Mouse (Mus musculus): ENCODE results near the gene Atg4a-ps. TPM values are rescaled to one million over a fixed set of nuclear protein-coding genes. Genes with fewer than 3 reads are reported as not detected.

The Atg4a-ps gene
- polyA plus RNA-seq, 1 experiment from 2014 or later = 0.38 TPM

DNA sequence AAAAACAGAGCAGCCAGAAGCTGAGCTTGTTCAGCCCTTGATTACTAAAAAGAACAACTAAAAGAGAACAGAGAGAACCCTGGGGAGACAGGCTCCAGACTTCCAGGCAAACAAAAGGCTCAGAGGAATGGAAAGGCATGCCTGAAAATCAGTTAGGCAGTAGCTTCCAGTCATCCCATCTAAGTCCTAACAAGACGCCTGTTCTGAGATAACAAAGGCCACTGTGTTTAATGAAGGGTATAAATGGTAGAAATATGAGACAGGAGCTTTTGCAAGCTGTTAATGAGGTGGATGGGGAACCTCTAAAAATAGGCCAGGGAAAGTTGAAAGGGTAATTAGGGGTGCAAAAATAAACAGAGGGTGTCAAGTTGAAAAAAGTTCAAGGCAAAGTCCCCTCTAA lies 4.5 kb upstream of the Atg4a-ps start:
- no peaks in the 10 kb centered on the region for H3K36me3 ChIP-seq
- H3K27me3 ChIP-seq = no peaks in the 10 kb centered on the region
- no peak overlapping the region for H3K9ac ChIP-seq
- no peak overlapping the region for H3K27ac ChIP-seq
- no peak overlapping the region for H3K4me2 ChIP-seq
- WGBS = 17% methylated on average over 1 of the region's 1 CpGs
- peaks cover 6% of the 10 kb centered on the region; the same call in 1 of the 2 replicates for H3K4me1 ChIP-seq (replicated peaks)
- H3K4me3 ChIP-seq = no peak overlapping the region
- no peaks in the 10 kb centered on the region for H3K9me3 ChIP-seq
- ATAC-seq (ENCODE audit: low FRiP score) = no peak

DNA sequence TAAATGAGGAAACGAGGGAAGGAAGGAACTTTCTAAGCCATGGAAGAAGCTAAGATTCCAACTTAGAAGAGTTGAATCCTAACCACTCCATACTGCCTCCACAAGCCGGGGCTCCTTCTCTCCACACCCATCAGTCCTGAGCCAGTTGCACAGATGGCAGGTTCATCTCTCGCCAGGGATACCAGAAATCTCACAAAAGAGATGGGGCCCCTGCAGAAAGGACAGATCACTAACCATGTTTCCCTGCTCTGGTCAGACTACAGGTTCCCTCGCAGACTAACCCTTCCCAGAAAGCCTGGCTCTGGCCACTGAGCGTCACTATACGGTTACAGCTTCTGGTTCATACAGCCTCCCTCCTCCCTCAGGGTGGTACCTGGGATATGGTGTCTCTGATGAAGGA lies 3.8 kb upstream of the Atg4a-ps start:
- ATAC-seq (ENCODE audit: low FRiP score) = no peak
- H3K27me3 ChIP-seq = no peaks in the 10 kb centered on the region
- H3K4me3 ChIP-seq = no peak overlapping the region
- no peak overlapping the region for H3K27ac ChIP-seq
- H3K9ac ChIP-seq = no peak overlapping the region
- peaks cover 6% of the 10 kb centered on the region; the same call in 1 of the 2 replicates for H3K4me1 ChIP-seq (replicated peaks)
- H3K4me2 ChIP-seq = no peak overlapping the region
- H3K9me3 ChIP-seq = no peaks in the 10 kb centered on the region
- H3K36me3 ChIP-seq = no peaks in the 10 kb centered on the region
- 83% methylated on average over 6 of the region's 6 CpGs for WGBS

DNA sequence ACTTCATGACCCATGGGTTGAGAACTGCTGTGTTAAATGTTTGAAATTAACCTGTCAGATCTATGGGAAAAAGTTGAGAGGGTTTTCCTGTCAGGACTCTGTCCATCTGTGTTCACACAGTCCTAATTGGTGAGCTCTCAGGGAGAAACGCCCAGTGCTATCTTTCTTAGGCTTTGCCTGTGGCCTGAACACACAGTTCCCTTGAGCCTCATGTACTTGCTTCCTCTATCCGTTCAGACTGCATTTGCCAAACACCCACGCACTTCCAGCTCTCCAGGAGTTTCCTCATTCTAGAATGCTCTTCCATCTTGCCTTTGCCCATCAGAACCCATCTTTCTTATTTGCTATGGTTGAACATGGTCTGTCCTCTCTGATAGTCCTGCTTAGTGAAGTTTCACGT lies 2.6 kb upstream of the Atg4a-ps start:
- Histone ChIP-seq H3K4me3 (no peak overlapping the region), H3K4me2 (no peak overlapping the region), H3K27ac (no peak overlapping the region), H3K36me3 (no peaks in the 10 kb centered on the region), H3K9me3 (no peaks in the 10 kb centered on the region), H3K27me3 (no peaks in the 10 kb centered on the region), H3K4me1 (replicated peaks) (peaks cover 6% of the 10 kb centered on the region; the same call in 1 of the 2 replicates), H3K9ac (no peak overlapping the region)
- ATAC-seq (ENCODE audit: low FRiP score) = no peak
- WGBS = 89% methylated on average over 4 of the region's 4 CpGs

DNA sequence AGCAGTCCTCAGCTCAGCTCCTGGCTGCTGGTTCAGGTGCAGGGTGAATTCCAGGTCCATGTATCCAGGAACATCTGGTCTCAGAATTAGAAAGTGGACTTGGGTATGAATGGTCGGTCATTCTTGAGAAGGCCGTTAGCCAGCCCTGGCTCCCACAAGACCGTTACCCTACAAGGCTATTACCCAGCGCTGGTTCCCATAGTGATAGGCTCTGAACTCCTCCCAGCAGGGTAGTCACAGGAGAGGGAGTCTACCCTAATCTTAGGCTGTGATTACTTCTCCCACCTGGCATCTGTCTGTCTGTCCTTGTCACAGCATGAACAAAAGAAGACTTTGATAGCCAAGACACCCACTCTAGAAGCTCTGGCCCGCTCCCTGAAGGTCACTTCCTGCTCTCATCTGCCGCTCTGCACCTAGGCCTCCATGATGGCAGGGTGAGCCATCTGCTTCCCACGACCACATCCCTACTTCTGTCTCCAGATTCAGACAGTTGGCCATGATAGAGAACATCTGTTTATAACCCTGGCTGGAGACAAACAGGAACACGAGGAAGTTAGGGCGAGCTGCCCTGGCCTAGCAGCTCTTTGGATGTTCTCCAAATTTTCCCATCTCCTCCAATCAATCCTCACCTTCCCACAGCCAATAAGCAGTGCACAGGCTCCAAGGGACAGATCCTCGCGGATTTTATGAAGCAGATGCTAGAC lies 1.4 kb upstream of the Atg4a-ps start:
- Histone ChIP-seq H3K9ac (no peak overlapping the region), H3K36me3 (no peaks in the 10 kb centered on the region), H3K4me1 (replicated peaks) (peaks cover 5% of the 10 kb centered on the region; the same call in 1 of the 2 replicates), H3K4me3 (no peak overlapping the region), H3K27me3 (no peaks in the 10 kb centered on the region), H3K4me2 (no peak overlapping the region), H3K9me3 (no peaks in the 10 kb centered on the region), H3K27ac (no peak overlapping the region)
- WGBS = 86% methylated on average over 11 of the region's 11 CpGs
- no peak for ATAC-seq (ENCODE audit: low FRiP score)

DNA sequence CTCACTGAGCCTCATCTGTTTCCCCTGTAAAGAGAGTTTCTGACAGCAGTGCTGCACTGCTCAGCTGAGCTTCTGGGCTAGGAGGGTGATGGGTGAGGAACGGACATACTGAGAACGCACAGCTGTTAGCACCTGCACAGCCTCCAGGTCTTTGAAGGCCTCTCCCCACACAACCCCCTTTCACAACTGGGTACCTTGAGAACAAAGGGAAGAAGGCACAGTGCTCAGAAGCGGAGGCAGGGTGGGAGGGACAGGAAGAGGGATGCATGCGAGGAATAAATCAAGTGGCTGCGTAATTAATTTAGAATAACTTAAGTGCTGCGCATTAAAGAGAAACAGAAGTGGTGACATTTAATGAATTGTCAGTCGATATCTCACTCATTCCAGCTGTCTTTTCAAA lies 4.6 kb downstream of the Atg4a-ps start:
- no peak overlapping the region for H3K4me2 ChIP-seq
- no peaks in the 10 kb centered on the region for H3K9me3 ChIP-seq
- H3K4me3 ChIP-seq = no peak overlapping the region
- no peaks in the 10 kb centered on the region for H3K27me3 ChIP-seq
- H3K36me3 ChIP-seq = no peaks in the 10 kb centered on the region
- peak overlapping the region; percentile 14; the same call in 1 of the 2 replicates for H3K27ac ChIP-seq
- 30% methylated on average over 7 of the region's 7 CpGs for WGBS
- peak; percentile 32 for ATAC-seq (ENCODE audit: low FRiP score)
- H3K4me1 ChIP-seq (replicated peaks) = peaks cover 6% of the 10 kb centered on the region
- no peak overlapping the region for H3K9ac ChIP-seq

DNA sequence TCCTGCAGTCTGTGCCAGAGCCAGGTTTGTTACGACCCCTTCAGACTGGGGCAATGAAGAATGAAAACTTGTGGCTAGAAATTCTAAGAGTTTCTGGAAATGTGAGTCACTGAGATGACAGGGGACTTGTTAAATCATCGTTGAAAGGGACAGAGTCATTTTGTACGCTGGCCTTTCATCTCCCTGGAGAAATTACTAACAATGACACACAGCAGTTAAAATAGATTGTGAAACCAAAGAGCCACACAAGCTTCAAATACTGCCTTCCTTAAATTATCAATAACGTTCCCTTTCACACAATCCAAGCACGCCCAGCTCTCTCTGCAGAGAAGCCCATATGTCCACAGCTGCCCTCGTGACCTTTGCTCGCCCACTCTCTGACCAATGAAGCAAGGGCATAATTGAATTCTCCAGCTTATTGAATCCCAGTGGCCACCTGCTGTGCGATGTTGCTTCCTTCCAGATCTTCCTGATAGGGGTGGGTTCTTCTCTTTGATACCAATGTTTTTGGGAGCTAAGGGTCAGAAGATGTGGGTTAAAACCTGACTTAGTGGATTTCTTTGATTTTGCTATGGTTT lies 5.6 kb downstream of the Atg4a-ps start:
- ATAC-seq (ENCODE audit: low FRiP score) = no peak
- Histone ChIP-seq H3K9me3 (no peaks in the 10 kb centered on the region), H3K4me3 (no peak overlapping the region), H3K4me2 (no peak overlapping the region), H3K27me3 (no peaks in the 10 kb centered on the region), H3K9ac (no peak overlapping the region), H3K4me1 (replicated peaks) (peaks cover 6% of the 10 kb centered on the region), H3K36me3 (no peaks in the 10 kb centered on the region), H3K27ac (no peak overlapping the region)
- WGBS = 10% methylated on average over 8 of the region's 8 CpGs

DNA sequence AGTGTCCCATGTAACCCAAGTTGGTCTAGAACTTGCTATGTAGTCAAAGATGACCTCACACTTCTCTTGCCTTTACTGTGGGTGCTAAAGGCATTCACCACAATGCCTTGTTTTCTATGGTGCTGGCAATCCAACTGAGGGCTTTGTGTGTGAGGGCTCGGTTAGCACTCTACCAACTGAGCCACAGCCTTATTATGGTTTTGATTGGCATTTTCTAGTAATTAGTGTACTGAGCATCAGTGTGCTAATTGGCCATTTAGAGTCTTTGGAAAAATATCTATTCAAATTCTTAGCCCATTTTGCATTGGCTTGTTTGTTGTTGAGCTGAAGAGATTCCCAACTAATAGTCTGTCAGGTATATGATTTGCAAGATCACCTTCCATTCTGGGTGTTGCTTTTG lies 8.2 kb downstream of the Atg4a-ps start:
- H3K9ac ChIP-seq = no peak overlapping the region
- H3K4me2 ChIP-seq = no peak overlapping the region
- H3K9me3 ChIP-seq = no peaks in the 10 kb centered on the region
- WGBS = 80% methylated on average over 1 of the region's 1 CpGs
- no peak overlapping the region for H3K4me3 ChIP-seq
- no peak overlapping the region for H3K27ac ChIP-seq
- ATAC-seq (ENCODE audit: low FRiP score) = no peak
- no peaks in the 10 kb centered on the region for H3K27me3 ChIP-seq
- peaks cover 9% of the 10 kb centered on the region for H3K4me1 ChIP-seq (replicated peaks)
- no peaks in the 10 kb centered on the region for H3K36me3 ChIP-seq

DNA sequence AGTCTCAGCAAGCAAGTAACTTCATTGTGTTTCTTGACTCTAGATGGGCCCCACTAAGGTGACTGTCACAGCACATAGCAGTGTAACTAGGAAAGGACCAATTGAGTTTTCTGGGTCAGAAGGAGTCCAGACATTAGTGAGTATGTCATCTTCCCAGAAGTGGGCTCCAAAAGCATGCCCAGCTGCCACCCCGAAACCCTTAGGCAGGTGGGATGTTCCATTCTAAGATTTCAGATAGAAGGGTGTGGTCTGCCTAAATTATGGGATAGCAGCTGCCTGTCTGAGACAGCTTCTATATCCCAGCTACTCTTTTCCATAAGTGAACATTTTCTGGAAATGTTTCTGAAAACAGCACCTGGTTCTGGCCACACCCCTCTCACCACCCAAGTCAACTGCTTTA lies 11.6 kb downstream of the Atg4a-ps start:
- Histone ChIP-seq H3K4me3 (no peak overlapping the region), H3K4me2 (no peak overlapping the region), H3K27me3 (no peaks in the 10 kb centered on the region), H3K36me3 (no peaks in the 10 kb centered on the region), H3K9ac (no peak overlapping the region), H3K9me3 (no peaks in the 10 kb centered on the region), H3K4me1 (replicated peaks) (peaks cover 10% of the 10 kb centered on the region; the same call in 1 of the 2 replicates), H3K27ac (no peak overlapping the region)
- ATAC-seq (ENCODE audit: low FRiP score) = no peak
- 96% methylated on average over 1 of the region's 1 CpGs for WGBS

DNA sequence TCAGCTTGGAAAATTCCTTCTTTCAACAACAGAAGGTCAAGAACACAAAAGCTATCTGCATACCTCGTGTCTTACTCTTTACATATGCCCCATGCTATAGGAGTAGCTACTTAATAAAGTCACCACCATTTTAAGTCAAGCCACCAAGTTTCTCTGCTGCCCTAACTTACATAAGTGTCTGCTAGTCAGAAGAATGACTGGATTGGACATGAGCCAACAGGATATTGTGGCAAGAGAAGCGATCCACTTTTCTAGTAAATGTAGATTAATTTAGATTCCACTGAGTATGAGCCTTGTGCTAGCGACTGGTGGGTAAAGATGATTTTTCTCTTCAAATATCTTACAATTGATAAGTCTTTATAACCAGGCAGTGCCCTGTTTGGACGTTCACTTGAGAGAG lies 12.0 kb downstream of the Atg4a-ps start:
- Histone ChIP-seq H3K9me3 (no peaks in the 10 kb centered on the region), H3K9ac (no peak overlapping the region), H3K27ac (no peak overlapping the region), H3K36me3 (no peaks in the 10 kb centered on the region), H3K4me1 (replicated peaks) (peaks cover 10% of the 10 kb centered on the region; the same call in 1 of the 2 replicates), H3K27me3 (no peaks in the 10 kb centered on the region), H3K4me2 (no peak overlapping the region), H3K4me3 (no peak overlapping the region)
- no peak for ATAC-seq (ENCODE audit: low FRiP score)
- 74% methylated on average over 4 of the region's 4 CpGs for WGBS

DNA sequence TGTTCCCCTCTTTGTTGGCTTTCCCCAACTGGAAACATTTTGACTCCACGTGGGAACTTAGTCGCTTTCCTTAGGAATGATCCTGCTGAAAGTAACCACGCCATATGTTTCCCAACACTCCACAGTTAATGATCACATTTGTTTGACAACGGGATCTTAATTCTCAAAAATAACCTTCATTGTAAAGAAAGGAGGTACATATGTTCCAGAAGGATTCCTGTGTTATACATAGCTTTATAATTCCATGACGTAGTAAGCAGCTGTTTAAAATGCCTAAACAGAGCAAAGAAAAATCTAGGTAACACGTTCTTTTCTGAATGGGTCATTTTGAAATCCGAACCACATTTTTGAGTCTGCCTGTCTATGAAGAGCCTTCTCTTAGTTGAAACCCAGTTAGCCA lies 12.7 kb downstream of the Atg4a-ps start:
- Histone ChIP-seq H3K9me3 (no peaks in the 10 kb centered on the region), H3K4me1 (replicated peaks) (peaks cover 10% of the 10 kb centered on the region; the same call in 1 of the 2 replicates), H3K27ac (no peak overlapping the region), H3K9ac (no peak overlapping the region), H3K36me3 (no peaks in the 10 kb centered on the region), H3K4me2 (no peak overlapping the region), H3K4me3 (no peak overlapping the region), H3K27me3 (no peaks in the 10 kb centered on the region)
- WGBS = 91% methylated on average over 7 of the region's 7 CpGs
- no peak for ATAC-seq (ENCODE audit: low FRiP score)

DNA sequence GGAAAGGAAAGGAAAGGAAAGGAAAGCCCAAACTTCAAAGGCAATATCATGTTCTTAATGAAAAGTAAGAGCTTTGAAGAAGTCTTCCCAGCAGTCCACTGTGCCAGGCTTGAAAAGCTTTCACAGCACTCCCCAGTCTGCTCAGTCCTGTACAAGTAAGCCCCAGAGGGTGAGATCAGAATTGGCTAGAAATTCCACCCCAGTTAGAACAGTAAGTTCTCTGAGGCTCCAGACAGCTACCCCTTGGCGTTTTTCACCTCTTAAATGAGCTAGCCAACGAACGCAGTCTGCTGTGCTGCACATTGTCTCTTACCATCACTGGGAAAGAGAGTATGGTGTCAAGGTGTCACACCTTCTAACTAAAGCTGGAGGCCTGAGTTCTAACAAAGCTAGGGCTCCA lies 18.2 kb downstream of the Atg4a-ps start:
- H3K4me3 ChIP-seq = no peak overlapping the region
- WGBS = 93% methylated on average over 3 of the region's 3 CpGs
- H3K4me2 ChIP-seq = no peak overlapping the region
- H3K36me3 ChIP-seq = peaks cover 8% of the 10 kb centered on the region; the same call in 1 of the 2 replicates
- no peaks in the 10 kb centered on the region for H3K9me3 ChIP-seq
- H3K27ac ChIP-seq = no peak overlapping the region
- no peak for ATAC-seq (ENCODE audit: low FRiP score)
- H3K9ac ChIP-seq = no peak overlapping the region
- H3K4me1 ChIP-seq (replicated peaks) = peaks cover 18% of the 10 kb centered on the region
- H3K27me3 ChIP-seq = no peaks in the 10 kb centered on the region

DNA sequence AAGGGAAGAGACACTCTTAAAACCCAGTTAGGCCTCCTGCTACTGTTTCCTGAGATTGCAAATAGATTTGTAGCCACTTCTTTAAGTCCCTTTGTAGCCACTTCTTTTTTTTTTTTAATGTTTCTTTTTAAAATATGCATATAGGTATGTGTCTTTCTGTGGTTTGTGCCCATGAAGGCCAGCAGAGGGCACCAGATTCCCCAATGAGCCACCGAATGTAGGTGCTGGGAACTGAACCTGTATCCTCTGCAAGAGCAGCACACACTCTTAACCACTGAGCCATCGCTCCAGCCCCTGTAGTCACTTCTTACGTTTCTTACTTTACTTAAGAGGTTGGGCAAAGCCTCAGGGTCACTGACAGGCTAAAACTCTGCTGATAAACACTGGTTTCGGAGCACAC lies 19.4 kb downstream of the Atg4a-ps start:
- Histone ChIP-seq H3K36me3 (peaks cover 8% of the 10 kb centered on the region; the same call in 1 of the 2 replicates), H3K27me3 (no peaks in the 10 kb centered on the region), H3K27ac (no peak overlapping the region), H3K4me2 (no peak overlapping the region), H3K4me3 (no peak overlapping the region), H3K9ac (no peak overlapping the region), H3K9me3 (no peaks in the 10 kb centered on the region), H3K4me1 (replicated peaks) (peaks cover 18% of the 10 kb centered on the region)
- WGBS = 92% methylated on average over 4 of the region's 4 CpGs
- ATAC-seq (ENCODE audit: low FRiP score) = no peak

DNA sequence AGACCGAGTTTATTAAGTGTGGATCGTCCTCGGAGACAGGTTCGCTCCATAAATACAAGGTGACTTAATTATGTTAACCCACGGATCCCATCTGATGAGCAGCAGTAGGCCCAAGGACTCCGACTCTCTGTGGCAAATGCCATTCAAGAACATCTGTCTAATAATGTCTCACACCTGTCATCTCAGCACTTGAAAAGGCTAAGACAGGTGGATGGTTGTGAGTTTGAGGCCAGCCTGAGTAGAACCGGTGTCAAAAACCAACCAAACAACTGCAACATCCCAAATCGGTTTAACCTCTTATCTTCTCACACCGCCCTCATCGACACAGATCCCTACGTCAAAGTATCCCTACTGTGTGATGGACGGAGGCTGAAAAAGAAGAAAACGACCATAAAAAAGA lies 20.7 kb downstream of the Atg4a-ps start:
- ATAC-seq (ENCODE audit: low FRiP score) = no peak
- no peak overlapping the region for H3K4me2 ChIP-seq
- H3K4me3 ChIP-seq = no peak overlapping the region
- no peaks in the 10 kb centered on the region for H3K9me3 ChIP-seq
- peaks cover 8% of the 10 kb centered on the region; the same call in 1 of the 2 replicates for H3K36me3 ChIP-seq
- H3K27ac ChIP-seq = no peak overlapping the region
- H3K9ac ChIP-seq = no peak overlapping the region
- H3K27me3 ChIP-seq = no peaks in the 10 kb centered on the region
- 83% methylated on average over 13 of the region's 13 CpGs for WGBS
- peaks cover 12% of the 10 kb centered on the region for H3K4me1 ChIP-seq (replicated peaks)
